Mouse (Mus musculus) E14TG2a.4 (cell line): Measurements from ENCODE around the gene Allc.

Experiments
- CTCF ChIP-seq: conservative IDR thresholded peaks from 2 replicates; pipeline ENCODE4 v1.5.1; 2014; ENCODE audit warnings: low read length
- NANOG ChIP-seq: IDR thresholded peaks from 2 replicates; pipeline ENCODE4 v1.6.1; 2014; ENCODE audit warnings: borderline replicate concordance, low read length, mixed read lengths
- POU5F1 ChIP-seq: IDR thresholded peaks from 2 replicates; pipeline ENCODE4 v1.6.1; 2014; ENCODE audit warnings: low read length, borderline replicate concordance

DNA sequence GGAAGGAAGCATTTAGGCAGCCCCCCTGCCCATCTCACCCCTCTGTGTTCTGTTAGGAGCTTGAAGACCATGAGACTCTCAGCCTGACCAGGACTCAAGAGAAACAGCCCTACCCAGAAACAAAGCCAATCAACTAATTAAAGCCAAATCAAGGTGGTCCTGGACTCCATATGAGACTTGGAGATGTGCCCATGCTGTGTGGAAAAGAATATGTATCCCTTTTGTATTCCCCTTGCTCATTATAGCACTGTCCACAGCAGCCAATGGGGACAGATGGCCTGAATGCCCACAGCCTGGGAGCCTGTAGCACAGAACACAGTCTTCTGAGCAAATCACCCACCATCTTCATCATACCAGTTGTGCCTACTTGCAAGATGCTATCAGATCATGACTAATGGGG lies 14.5 kb upstream of the Allc start:
- TF ChIP-seq CTCF (no peak), POU5F1 (no peak), NANOG (no peak)
